Mouse (Mus musculus) urinary bladder, postnatal 10 days (tissue): ENCODE data around the gene Ttll2.
"Not testable (repeated sequence)": the region's sequence is repeated elsewhere in the genome, so short reads cannot be mapped to it uniquely, and the experiment has no call there.

Source experiments
- DNase-seq: peaks from one replicate; pipeline ENCODE4 v3.0.0; 2022; ENCODE audit warnings: low spot score

The Ttll2 gene

DNA sequence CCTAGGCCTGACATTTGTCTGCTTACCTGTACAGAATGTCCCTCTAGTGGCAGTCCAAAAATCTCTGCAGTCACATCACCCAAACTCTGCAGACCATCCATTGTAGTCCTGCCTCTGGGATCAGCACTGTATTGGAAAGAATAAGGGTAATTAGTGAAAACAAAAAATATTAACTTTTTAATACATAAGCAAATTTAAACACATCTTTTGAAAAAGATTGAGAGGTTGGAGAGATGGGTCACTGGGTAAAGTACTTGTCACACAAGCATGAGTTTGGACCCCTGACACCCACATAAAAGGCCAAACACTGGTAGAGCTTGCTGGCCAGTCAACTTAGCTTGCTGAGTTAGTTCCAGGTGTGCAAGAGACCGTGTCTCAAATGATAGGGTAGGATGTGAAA lies at the start of gene Ttll2:
Gene Ttll2 (minus strand): TSS at position 101 of the 400 bp plus-strand sequence.
- not testable (repeated sequence) for DNase-seq

DNA sequence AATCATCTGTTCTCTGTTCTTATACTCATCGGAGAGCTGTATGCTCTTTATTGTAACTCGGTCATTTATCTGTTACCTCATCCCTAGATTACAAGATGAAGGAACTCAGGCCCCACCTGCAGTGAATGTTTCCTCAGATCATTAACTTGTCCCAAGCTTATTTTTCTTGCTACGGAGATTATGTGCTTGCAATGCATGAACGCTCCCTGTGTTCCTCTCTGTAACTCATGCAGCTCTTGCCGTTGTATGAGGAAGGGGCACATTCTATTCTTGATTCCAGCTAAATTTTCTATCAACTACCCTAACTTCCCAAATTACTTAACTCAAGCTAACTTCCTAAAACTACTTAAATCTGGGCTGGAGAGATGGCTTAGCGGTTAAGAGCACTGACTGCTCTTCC lies 47.3 kb upstream of the Ttll2 start:
- not testable (repeated sequence) for DNase-seq

DNA sequence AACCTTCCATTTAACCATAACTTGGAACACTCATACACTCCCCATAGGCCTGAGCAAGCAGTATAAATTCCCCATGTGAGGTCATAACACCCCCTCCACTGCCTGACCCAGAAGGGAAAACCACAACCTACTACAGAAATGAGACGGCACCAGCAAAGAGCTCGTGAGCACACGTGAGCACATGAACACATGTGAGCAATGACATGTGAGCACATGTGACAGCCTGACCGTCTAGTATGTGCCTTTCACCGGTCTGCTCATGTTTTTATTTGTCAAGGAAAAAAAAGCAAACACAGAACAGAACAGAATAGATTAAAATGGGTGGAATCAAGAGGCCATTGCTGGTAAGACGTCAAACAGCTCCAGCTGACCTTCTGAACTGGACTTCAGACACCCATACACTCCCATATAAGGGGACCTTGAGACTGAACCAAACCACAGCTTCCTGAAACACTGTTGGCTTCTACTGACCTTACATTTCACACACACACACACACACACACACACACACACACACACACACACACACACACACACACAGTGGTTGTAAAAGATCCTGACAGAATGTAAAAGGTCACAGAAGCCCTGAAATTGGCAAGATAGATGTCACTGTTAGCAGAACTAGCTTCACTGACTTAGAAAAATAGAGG lies 45.8 kb upstream of the Ttll2 start:
- DNase-seq = not testable (repeated sequence)

- not testable (repeated sequence) for DNase-seq
Measured at GRCm38 (mm10) chr17:7397079-7397478, 44.6 kb upstream of the Ttll2 start.

DNA sequence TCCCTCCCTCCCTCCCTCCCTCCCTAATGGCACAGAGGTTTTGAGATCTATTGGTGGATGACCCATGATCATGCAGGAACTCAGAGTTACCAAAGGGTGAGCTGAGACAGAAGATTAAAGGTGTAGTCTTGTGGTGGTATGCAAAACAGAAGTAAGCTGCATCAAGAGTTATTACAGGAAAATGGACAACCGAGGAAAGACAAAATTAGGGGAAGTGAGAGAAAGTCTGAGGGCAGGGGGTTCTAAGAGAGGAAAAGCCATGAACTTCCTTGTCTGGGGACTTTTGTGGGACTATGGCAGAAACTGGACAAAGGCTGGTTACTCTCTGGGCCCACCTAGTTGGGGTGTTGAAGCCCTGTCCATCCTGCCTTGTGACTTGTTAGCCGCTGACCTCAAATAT lies 43.8 kb upstream of the Ttll2 start:
- DNase-seq = not testable (repeated sequence)

GRCm38 (mm10) chr17:7395671-7396070 lies 43.2 kb upstream of the Ttll2 start:
- not testable (repeated sequence) for DNase-seq

GRCm38 (mm10) chr17:7395116-7395515 lies 42.6 kb upstream of the Ttll2 start:
- not testable (repeated sequence) for DNase-seq

- DNase-seq = not testable (repeated sequence)
Measured at GRCm38 (mm10) chr17:7389898-7390297, 37.4 kb upstream of the Ttll2 start.

DNA sequence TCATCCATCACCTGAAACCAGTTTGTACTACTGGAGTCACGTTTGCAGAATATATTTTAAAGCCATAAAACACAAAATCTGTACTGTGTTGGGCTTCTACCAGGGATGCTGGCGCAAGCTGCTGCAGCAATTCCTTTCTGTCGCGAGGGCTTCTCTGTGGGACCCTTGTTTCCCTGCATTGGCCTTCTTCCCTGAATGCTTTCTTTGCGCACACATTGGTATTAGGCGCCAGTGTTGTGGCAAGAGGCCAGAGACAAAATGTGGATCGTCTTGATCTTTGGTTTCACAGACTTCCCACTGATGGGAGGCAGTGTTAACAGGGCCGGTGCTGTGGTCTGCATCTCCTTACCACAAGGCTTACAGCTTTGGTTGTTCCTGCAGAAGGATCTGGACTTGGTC lies 36.5 kb upstream of the Ttll2 start:
- not testable (repeated sequence) for DNase-seq

GRCm38 (mm10) chr17:7388341-7388957 lies 36.0 kb upstream of the Ttll2 start:
- DNase-seq = not testable (repeated sequence)

DNA sequence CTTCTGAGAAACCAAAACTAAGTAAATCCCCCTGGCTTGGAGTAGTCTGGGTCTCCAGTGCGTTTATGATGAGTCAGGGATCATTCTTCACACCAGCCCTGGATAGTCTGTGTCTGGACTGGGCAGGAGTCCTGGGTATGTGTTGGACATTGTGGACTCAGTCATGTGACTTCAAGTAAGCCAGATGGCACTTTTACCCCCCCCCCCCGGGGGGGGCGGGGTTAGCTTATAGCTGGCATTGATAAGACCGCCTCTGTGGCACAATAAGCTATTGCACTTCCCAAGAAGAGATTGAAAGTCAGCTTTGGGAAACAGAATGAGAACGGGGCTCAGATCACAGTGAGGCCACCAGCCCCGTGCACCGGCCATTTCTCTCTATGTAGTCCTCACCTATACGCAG lies 33.5 kb upstream of the Ttll2 start:
- not testable (repeated sequence) for DNase-seq

- not testable (repeated sequence) for DNase-seq
Measured at GRCm38 (mm10) chr17:7385364-7385763, 32.9 kb upstream of the Ttll2 start, which contains the start of gene Unc93a2. Unc93a2 (minus strand) TSS chr17:7385464.

DNA sequence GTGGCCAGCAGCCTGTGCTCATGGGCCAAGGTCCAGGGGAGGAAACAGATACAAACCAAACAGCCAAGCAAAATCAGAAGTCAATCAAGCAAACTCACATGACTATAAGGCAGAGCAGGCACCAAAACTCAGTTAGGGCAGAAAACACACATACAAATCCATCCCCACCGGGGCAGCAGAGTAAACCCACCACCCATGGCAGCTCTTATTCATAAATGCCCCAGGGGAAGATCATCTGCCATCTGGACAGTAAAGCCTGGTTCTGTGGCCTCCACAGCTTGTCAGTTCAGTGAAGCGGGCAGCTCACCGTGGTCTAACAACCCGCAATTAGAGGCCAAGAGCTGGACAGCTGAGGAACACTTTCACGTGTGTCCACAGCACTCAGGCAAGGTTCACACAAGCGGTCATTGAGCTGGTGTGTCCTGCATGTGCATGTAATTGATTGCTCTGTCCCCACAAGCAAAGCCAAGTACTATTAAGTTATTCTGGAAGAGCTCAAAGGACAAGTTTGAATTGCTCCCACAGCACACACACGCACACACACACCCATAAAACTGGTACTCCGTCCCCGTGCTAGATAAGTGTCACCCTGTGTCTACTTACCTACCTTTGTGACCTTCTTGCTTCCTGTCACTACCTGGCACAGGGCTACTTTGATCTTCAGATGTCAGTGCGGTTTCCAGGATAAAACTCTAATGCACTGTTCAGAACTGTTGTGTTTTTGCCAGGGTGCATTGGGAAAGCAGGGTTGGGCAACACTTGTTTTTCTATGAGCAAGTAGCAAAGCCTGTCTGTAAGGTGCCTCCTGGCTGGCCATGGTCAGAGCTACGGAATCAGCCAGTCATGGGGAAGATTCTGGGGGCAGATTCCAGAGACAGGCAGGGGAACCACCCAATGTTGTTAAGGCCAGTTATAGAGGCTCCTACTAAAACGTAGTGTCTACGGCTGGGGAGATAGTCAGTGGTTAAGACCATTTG lies 31.0 kb upstream of the Ttll2 start:
- not testable (repeated sequence) for DNase-seq

- DNase-seq = not testable (repeated sequence)
Measured at GRCm38 (mm10) chr17:7382711-7383110, 30.2 kb upstream of the Ttll2 start.

GRCm38 (mm10) chr17:7377907-7378306 lies 25.4 kb upstream of the Ttll2 start:
- DNase-seq = not testable (repeated sequence)

DNA sequence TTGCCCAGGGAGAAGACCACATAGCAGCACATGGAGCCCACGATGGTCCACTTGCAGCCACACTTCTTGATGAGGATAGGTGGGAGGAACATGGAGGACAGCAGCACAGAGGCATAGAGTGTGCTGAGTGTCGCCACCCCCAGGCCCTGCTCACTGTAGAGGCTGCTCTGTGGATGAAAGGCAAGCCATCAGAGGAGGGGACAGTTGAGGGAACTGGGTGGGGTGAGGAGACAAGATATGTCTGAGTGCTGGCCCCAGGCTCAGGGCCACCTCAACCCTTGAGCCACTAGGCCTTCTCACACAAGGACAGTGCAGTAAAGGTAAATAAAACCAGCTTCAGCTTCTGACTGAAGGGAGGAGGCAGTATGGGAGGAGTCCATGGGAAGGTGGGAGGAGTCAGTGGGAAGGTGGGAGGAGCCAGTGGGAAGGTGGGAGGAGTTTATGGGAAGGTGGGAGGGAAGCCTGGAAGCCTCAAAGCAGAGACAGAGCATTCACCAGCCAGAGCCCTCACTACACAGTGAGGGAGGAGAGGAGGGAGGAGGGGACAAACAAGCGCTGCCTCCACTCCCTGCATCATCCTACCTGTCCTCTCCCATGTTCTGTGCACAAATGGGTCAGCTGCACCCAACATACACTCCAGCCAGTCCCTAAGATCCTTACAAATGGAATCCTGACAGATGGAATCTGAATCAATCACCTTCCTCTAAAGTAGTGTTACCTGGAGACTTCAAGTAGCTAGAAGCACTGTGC lies 24.6 kb upstream of the Ttll2 start:
- DNase-seq = not testable (repeated sequence)

GRCm38 (mm10) chr17:7371879-7372278 lies 19.4 kb upstream of the Ttll2 start, which contains the start of gene Gm49630:
Gm49630 (minus strand) TSS chr17:7371979.
- DNase-seq = not testable (repeated sequence)

GRCm38 (mm10) chr17:7369401-7369800 lies 16.9 kb upstream of the Ttll2 start:
- not testable (repeated sequence) for DNase-seq

DNA sequence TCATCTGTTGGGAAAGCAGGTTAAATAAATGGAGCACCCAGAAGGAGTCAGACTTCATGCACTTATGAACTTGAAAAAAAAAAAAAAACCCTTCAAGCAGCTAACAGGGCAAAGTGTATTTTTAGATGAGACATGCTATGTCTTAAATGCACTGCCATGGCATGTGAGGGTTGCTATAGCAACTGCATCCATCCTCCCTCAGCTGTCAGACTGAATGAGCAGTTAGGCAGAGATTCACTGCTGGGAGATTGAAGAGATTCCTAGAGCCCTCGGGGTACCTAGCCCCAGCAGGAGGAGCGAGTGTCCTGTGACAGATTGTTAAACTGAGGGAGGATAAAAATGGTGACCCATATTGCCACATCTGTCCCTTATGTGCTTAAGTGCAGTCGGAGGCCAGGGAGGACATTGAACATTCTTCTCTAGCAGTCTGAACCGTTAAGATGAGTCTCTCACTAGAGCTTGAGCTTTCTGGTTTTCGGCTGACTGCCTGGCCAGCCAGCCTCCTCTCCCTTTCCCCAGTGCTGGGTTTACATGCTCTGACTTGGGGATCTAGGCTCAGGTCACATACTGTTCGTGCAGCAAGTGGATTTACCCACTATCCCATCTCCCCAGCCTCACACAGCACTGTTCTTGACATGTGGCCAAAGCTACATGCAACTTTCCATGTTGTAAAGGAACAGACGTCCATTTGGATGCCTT lies 14.3 kb upstream of the Ttll2 start:
- DNase-seq = not testable (repeated sequence)

- not testable (repeated sequence) for DNase-seq
Measured at GRCm38 (mm10) chr17:7366265-7366664, 13.8 kb upstream of the Ttll2 start.

GRCm38 (mm10) chr17:7365615-7366014 lies 13.1 kb upstream of the Ttll2 start:
- not testable (repeated sequence) for DNase-seq
